Mouse (Mus musculus) sigmoid colon, adult 10 weeks (tissue): ENCODE data around the gene Tex13c1. TPM values are rescaled to one million over a fixed set of nuclear protein-coding genes. Genes with fewer than 3 reads are reported as not detected.

Experiments used
- polyA plus RNA-seq: library from polyadenylated mRNA; stranded (reverse); fragments of 350-450 nt; fragmentation: Illumina TruSeq; extraction: RNeasy Lipid Tissue Mini Kit (QIAGEN cat#74804); gene quantifications from one replicate; pipeline ENCODE4 v1.2.3, GENCODE M21; 2014; ENCODE audit warnings: low read depth, low replicate concordance

Tex13c1 gene
- polyA plus RNA-seq = not detected

GRCm38 (mm10) chrX:43590860-43591259 is at the start of gene Tex13c1:
Tex13c1 (plus strand) TSS chrX:43591160.

Other genes starting within 250 kb of the Tex13c1 start
- gene Tenm1, start 162.0 kb upstream of the Tex13c1 start, polyA plus RNA-seq = not detected